Mouse (Mus musculus): Measurements from ENCODE around the gene Ppp3ca. TPM values are rescaled to one million over a fixed set of nuclear protein-coding genes. Genes with fewer than 3 reads are reported as not detected.

Gene Ppp3ca
- polyA plus RNA-seq, 2 experiments, result 3.9 to 7.4 TPM

- WGBS (ENCODE audit: insufficient replicate concordance), result 72% methylated on average over 8 of the region's 8 CpGs
- TF ChIP-seq CTCF (IDR thresholded peaks at IDR 0.05; ENCODE audit: low read depth), result no peak
- ATAC-seq (ENCODE audit: insufficient read depth), result no peak
Observed at GRCm38 (mm10) chr3:136911276-136911675, 241.4 kb downstream of the Ppp3ca start.

GRCm38 (mm10) chr3:136917080-136917479, 247.2 kb downstream of the Ppp3ca start:
- H3K27me3 ChIP-seq (ENCODE audit: control insufficient read depth, insufficient read depth, low read length), result no peaks in the 10 kb centered on the region
- H3K4me1 ChIP-seq (replicated peaks; ENCODE audit: control insufficient read depth in 2 of 2, insufficient read depth in 2 of 2, low read length in 1 of 2), result no peaks in the 10 kb centered on the region
- no peak overlapping the region for H3K4me3 ChIP-seq (ENCODE audit: insufficient read depth in 1 of 2, low read depth in 2 of 2, low read length in 2 of 2)
- ATAC-seq (ENCODE audit: insufficient read depth), result no peak
- TF ChIP-seq EP300 (IDR thresholded peaks at IDR 0.05; ENCODE audit: low read depth), result no peak
- no peak for TF ChIP-seq CTCF (IDR thresholded peaks at IDR 0.05; ENCODE audit: low read depth)
- 77% methylated on average over 7 of the region's 7 CpGs for WGBS (ENCODE audit: insufficient replicate concordance)
- no peak overlapping the region for H3K27ac ChIP-seq
- no peak overlapping the region for H3K9ac ChIP-seq (replicated peaks)
- no peak for DNase-seq (ENCODE audit: low read depth in 3 of 3, low spot score in 3 of 3)
- no peaks in the 10 kb centered on the region for H3K9me3 ChIP-seq (ENCODE audit: control insufficient read depth, low read length)
- H3K4me2 ChIP-seq (ENCODE audit: low read depth), result no peak overlapping the region
- H3K36me3 ChIP-seq (replicated peaks; ENCODE audit: control insufficient read depth, insufficient read depth, low read depth), result no peaks in the 10 kb centered on the region

More at GRCm38 (mm10) chr3:136911276-136911675, 241.4 kb downstream of the Ppp3ca start:
- H3K9me3 ChIP-seq (ENCODE audit: control insufficient read depth, low read length), result no peaks in the 10 kb centered on the region
- H3K4me2 ChIP-seq (ENCODE audit: low read depth), result no peak overlapping the region
- H3K27ac ChIP-seq, result no peak overlapping the region
- no peak overlapping the region for H3K9ac ChIP-seq (replicated peaks)
- H3K4me1 ChIP-seq (replicated peaks; ENCODE audit: control insufficient read depth in 2 of 2, insufficient read depth in 2 of 2, low read length in 1 of 2), result no peaks in the 10 kb centered on the region
- no peak for DNase-seq (ENCODE audit: low read depth in 3 of 3, low spot score in 3 of 3)
- no peaks in the 10 kb centered on the region for H3K27me3 ChIP-seq (ENCODE audit: control insufficient read depth, insufficient read depth, low read length)
- H3K36me3 ChIP-seq (replicated peaks; ENCODE audit: control insufficient read depth, insufficient read depth, low read depth), result no peaks in the 10 kb centered on the region
- H3K4me3 ChIP-seq (ENCODE audit: insufficient read depth in 1 of 2, low read depth in 2 of 2, low read length in 2 of 2), result no peak overlapping the region

GRCm38 (mm10) chr3:136933071-136933470, 263.1 kb downstream of the Ppp3ca start:
- ATAC-seq (ENCODE audit: insufficient read depth), result no peak
- Histone ChIP-seq H3K9me3 (ENCODE audit: control insufficient read depth, low read length) (no peaks in the 10 kb centered on the region), H3K27me3 (ENCODE audit: control insufficient read depth, insufficient read depth, low read length) (no peaks in the 10 kb centered on the region), H3K27ac (no peak overlapping the region), H3K36me3 (replicated peaks; ENCODE audit: control insufficient read depth, insufficient read depth, low read depth) (no peaks in the 10 kb centered on the region), H3K4me1 (replicated peaks; ENCODE audit: control insufficient read depth in 2 of 2, insufficient read depth in 2 of 2, low read length in 1 of 2) (no peaks in the 10 kb centered on the region), H3K4me2 (ENCODE audit: low read depth) (no peak overlapping the region), H3K4me3 (ENCODE audit: insufficient read depth in 1 of 2, low read depth in 2 of 2, low read length in 2 of 2) (no peak overlapping the region), H3K9ac (replicated peaks) (no peak overlapping the region)
- DNase-seq (ENCODE audit: low read depth in 3 of 3, low spot score in 3 of 3), result no peak
- TF ChIP-seq EP300 (IDR thresholded peaks at IDR 0.05; ENCODE audit: low read depth) (no peak), CTCF (IDR thresholded peaks at IDR 0.05; ENCODE audit: low read depth) (no peak)

GRCm38 (mm10) chr3:136940733-136941601, 271.0 kb downstream of the Ppp3ca start:
- no peaks in the 10 kb centered on the region for H3K27me3 ChIP-seq (ENCODE audit: control insufficient read depth, insufficient read depth, low read length)
- WGBS (ENCODE audit: insufficient replicate concordance), result 24% methylated on average over 7 of the region's 7 CpGs
- no peaks in the 10 kb centered on the region for H3K9me3 ChIP-seq (ENCODE audit: control insufficient read depth, low read length)
- no peak overlapping the region for H3K9ac ChIP-seq (replicated peaks)
- H3K36me3 ChIP-seq (replicated peaks; ENCODE audit: control insufficient read depth, insufficient read depth, low read depth), result no peaks in the 10 kb centered on the region
- H3K4me3 ChIP-seq (ENCODE audit: insufficient read depth in 1 of 2, low read depth in 2 of 2, low read length in 2 of 2), result no peak overlapping the region
- no peak overlapping the region for H3K4me2 ChIP-seq (ENCODE audit: low read depth)
- no peak overlapping the region for H3K27ac ChIP-seq
- H3K4me1 ChIP-seq (replicated peaks; ENCODE audit: control insufficient read depth in 2 of 2, insufficient read depth in 2 of 2, low read length in 1 of 2), result 0 out of 4 replicates have a peak, but pooled peaks cover 0 to 3% of the 10 kb centered on the region in 2 experiments
- TF ChIP-seq CTCF (IDR thresholded peaks at IDR 0.05; ENCODE audit: low read depth) (no peak), EP300 (IDR thresholded peaks at IDR 0.05; ENCODE audit: low read depth) (no peak)
- DNase-seq (ENCODE audit: low read depth in 3 of 3, low spot score in 3 of 3) (peak in 1 of 3 experiments; percentile 1), ATAC-seq (ENCODE audit: insufficient read depth) (peak; percentile 48)

GRCm38 (mm10) chr3:136941602-136941926, 271.6 kb downstream of the Ppp3ca start:
- H3K27ac ChIP-seq, result no peak overlapping the region
- no peak overlapping the region for H3K9ac ChIP-seq (replicated peaks)
- ATAC-seq (ENCODE audit: insufficient read depth) (no peak), DNase-seq (ENCODE audit: low read depth in 3 of 3, low spot score in 3 of 3) (no peak)
- H3K36me3 ChIP-seq (replicated peaks; ENCODE audit: control insufficient read depth, insufficient read depth, low read depth), result no peaks in the 10 kb centered on the region
- no peak overlapping the region for H3K4me3 ChIP-seq (ENCODE audit: insufficient read depth in 1 of 2, low read depth in 2 of 2, low read length in 2 of 2)
- H3K4me1 ChIP-seq (replicated peaks; ENCODE audit: control insufficient read depth in 2 of 2, insufficient read depth in 2 of 2, low read length in 1 of 2), result 0 out of 4 replicates have a peak, but pooled peaks cover 0 to 3% of the 10 kb centered on the region in 2 experiments
- no peaks in the 10 kb centered on the region for H3K9me3 ChIP-seq (ENCODE audit: control insufficient read depth, low read length)
- no peaks in the 10 kb centered on the region for H3K27me3 ChIP-seq (ENCODE audit: control insufficient read depth, insufficient read depth, low read length)
- no peak for TF ChIP-seq CTCF (IDR thresholded peaks at IDR 0.05; ENCODE audit: low read depth)
- no peak for TF ChIP-seq EP300 (IDR thresholded peaks at IDR 0.05; ENCODE audit: low read depth)
- no peak overlapping the region for H3K4me2 ChIP-seq (ENCODE audit: low read depth)
- WGBS (ENCODE audit: insufficient replicate concordance), result 66% methylated on average over 3 of the region's 3 CpGs

Measured in liver, embryonic 14.5 days (tissue).